Mouse (Mus musculus) yolk sac, embryonic 10.5 days (tissue): ENCODE measurements at regions not wholly inside any gene's neighbourhood (a gene's known extent, or its start where the extent isn't known, plus 50 kb on each side); places are given as distances from the start of the nearest gene placed in this dataset.

Experiments
- DNase-seq: peaks from one replicate; pipeline ENCODE4 v3.0.0-alpha.2; 2017; ENCODE audit warnings: low spot score

DNA sequence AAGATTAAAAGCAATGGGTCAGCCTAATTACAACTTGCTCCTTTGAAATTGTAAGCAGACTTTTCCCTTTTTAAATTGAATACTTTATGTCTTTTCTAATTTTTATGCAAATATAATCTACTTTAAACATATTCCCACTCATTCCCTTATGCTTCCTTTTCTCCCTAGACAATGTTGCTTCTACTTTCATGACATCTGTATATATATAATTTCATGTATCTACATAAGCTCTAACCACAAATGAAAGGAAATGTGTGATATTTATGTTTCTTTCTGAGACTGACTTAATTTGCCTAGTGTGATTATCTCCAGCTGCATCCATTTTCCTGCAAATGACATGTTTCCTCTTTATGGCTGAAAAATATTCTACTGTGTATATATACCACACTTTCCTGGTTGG lies 77.9 kb upstream of the Nampt start:
- no peak for DNase-seq

DNA sequence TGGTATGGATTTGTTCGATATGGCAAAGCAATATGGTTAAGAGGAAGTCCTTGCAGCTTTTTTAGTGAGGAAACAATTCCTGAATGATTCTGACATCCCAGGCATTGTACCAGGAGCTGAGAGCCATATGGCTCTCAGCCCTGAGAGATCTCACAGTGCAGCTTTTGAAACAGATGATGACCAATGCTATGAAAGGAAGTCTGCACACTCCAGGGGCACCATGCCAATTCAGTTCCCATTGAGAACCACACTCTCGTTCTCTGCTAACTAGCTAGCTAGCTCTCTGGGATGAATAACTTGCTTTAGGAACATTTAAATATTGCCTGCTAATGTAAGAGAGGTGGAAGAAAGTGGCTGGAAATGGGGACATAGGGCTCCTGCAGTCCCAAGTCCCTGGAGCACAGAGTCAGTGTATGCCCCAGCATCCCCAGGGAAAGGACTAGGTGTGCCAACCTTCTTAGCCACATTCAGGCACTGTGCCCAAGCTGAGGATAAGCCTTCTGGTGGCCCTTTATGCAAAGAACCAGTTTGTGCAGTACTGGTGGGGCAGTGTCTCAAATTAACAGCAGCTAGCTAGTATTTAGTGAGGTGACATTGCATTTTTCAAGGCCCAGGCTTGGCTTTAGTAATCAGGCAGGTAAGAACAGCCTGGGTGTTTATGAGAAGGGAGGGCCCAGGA lies 61.8 kb upstream of the Nampt start:
- DNase-seq = no peak

- no peak for DNase-seq
Observed at GRCm38 (mm10) chr12:32758150-32758549, 61.2 kb upstream of the Nampt start.

DNA sequence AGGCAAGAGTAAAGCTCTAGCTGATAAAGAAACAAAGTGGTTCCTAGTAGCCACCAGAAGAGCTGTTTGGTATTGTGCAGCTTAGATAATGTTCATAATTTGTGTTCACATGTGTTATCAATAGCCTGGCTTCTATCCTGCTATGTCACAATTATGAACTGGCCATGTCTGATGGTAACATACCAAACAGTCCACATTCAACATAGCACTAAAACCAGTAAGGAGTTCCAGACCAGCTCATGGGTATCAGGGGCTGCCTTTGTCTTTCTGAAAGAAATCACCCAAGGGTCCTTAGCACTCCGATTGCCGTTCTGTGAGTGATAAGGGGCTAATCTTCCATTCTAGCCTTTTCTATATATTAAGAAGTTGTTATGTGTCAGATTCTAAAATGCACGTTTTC lies 58.7 kb upstream of the Nampt start:
- DNase-seq = no peak

DNA sequence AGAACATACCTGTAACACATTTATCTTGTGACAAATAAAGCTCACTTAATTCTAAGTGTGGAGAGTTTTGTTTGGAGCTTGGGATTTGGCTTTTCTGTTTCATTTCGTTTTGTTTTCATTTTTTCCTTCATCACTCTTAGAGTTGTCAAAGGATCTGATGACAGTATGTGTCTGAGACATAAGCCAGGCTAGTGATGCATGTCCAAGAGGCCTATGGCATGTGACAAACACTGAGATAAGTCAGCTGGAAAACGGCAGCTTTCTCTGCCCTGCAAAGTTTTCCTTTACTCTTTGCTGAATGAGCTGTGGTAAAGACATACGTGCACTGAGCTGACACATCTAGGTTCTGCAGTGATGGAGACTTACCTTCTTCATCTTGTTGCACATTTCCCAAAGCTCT lies 58.3 kb upstream of the Nampt start:
- no peak for DNase-seq

GRCm38 (mm10) chr12:32764271-32764670 lies 55.1 kb upstream of the Nampt start:
- DNase-seq = no peak

- no peak for DNase-seq
Observed at GRCm38 (mm10) chr12:32764747-32765146, 54.6 kb upstream of the Nampt start.

- no peak for DNase-seq
Observed at GRCm38 (mm10) chr12:32765861-32766260, 53.5 kb upstream of the Nampt start.

DNA sequence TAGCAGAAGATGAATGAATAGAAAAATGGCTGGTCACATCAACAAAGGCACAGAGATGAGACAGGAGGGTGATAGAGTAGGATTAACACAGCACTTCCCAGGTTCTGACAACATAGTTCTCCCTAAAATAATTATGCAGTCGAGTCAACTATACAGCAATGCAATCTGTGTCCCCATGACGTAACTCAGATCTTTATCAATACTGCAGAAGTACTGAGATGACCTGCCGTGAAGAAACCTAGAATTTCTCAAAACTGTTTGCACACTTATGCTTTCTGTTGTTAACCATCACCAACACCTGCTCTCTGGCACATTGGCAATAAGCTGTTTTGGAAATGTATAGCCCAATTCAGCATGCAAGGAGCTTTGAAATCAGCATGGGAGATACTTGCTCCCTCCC lies 52.8 kb upstream of the Nampt start:
- DNase-seq = no peak

GRCm38 (mm10) chr12:32767206-32768081 lies 51.9 kb upstream of the Nampt start:
- DNase-seq = no peak

GRCm38 (mm10) chr12:32768082-32768743 lies 51.1 kb upstream of the Nampt start:
- no peak for DNase-seq

GRCm38 (mm10) chr12:32768744-32769535 lies 50.4 kb upstream of the Nampt start:
- DNase-seq = no peak
